Mouse (Mus musculus): Measurements from ENCODE around the gene H2-M10.3. TPM values are rescaled to one million over a fixed set of nuclear protein-coding genes. Genes with fewer than 3 reads are reported as not detected.
"Not testable (repeated sequence)": the region's sequence is repeated elsewhere in the genome, so short reads cannot be mapped to it uniquely, and the experiment has no call there.

The H2-M10.3 gene
- not detected in 2 replicates for polyA plus RNA-seq (2012)

GRCm38 (mm10) chr17:36368317-36368716 is at the start of gene H2-M10.3:
TSS of gene H2-M10.3 (minus strand) at chr17:36368417.
- not testable (repeated sequence) for TF ChIP-seq GATA1 (IDR thresholded peaks at IDR 0.05; ENCODE audit: low read length)

- no peak for TF ChIP-seq GATA1 (IDR thresholded peaks at IDR 0.05; ENCODE audit: low read length)
These were observed 49.2 kb upstream of the H2-M10.3 start for GRCm38 (mm10) chr17:36417416-36417815.

GRCm38 (mm10) chr17:36415407-36415806 is 47.2 kb upstream of the H2-M10.3 start:
- TF ChIP-seq GATA1 (IDR thresholded peaks at IDR 0.05; ENCODE audit: low read length): no peak

- no peak for TF ChIP-seq GATA1 (IDR thresholded peaks at IDR 0.05; ENCODE audit: low read length)
These were observed 46.1 kb upstream of the H2-M10.3 start for GRCm38 (mm10) chr17:36414361-36414760.

GRCm38 (mm10) chr17:36389907-36390306 is 21.7 kb upstream of the H2-M10.3 start:
- no peak for TF ChIP-seq GATA1 (IDR thresholded peaks at IDR 0.05; ENCODE audit: low read length)

- no peak for TF ChIP-seq GATA1 (IDR thresholded peaks at IDR 0.05; ENCODE audit: low read length)
These were observed 12.5 kb downstream of the H2-M10.3 start for GRCm38 (mm10) chr17:36355763-36356162.

GRCm38 (mm10) chr17:36326055-36326454 is 42.2 kb downstream of the H2-M10.3 start, which contains the start of gene H2-M10.1:
TSS of gene H2-M10.1 (minus strand) at chr17:36326155.
- TF ChIP-seq GATA1 (IDR thresholded peaks at IDR 0.05; ENCODE audit: low read length): no peak

GRCm38 (mm10) chr17:36315689-36316253 is 52.4 kb downstream of the H2-M10.3 start:
- TF ChIP-seq GATA1 (IDR thresholded peaks at IDR 0.05; ENCODE audit: low read length): no peak

GRCm38 (mm10) chr17:36315041-36315688 is 53.1 kb downstream of the H2-M10.3 start:
- no peak for TF ChIP-seq GATA1 (IDR thresholded peaks at IDR 0.05; ENCODE audit: low read length)

Other genes with a start within 250 kb of the H2-M10.3 start
- 0.03 TPM in 1 of 2 replicates, not detected in the other for gene Gm19684, start 246.7 kb downstream of the H2-M10.3 start, polyA plus RNA-seq (2012)
- gene Gm7030, start 239.0 kb downstream of the H2-M10.3 start, polyA plus RNA-seq (2012): not detected in 2 replicates
- not detected in 2 replicates for gene Gm8909, start 199.9 kb downstream of the H2-M10.3 start, polyA plus RNA-seq (2012)
- not detected in 2 replicates for gene H2-T3, start 178.1 kb downstream of the H2-M10.3 start, polyA plus RNA-seq (2012)
- 62.5 and 118 TPM in 2 replicates for gene Rpp21, start 110.3 kb downstream of the H2-M10.3 start, polyA plus RNA-seq (2012)
- 5.4 and 5.5 TPM in 2 replicates for gene Trim39, start 96.2 kb downstream of the H2-M10.3 start, polyA plus RNA-seq (2012)
- gene H2-M10.2, start 81.9 kb downstream of the H2-M10.3 start, polyA plus RNA-seq (2012): not detected in 2 replicates
- gene H2-M10.1, start 42.3 kb downstream of the H2-M10.3 start, polyA plus RNA-seq (2012): not detected in 2 replicates
- gene H2-M10.4, start 93.9 kb upstream of the H2-M10.3 start, polyA plus RNA-seq (2012): not detected in 2 replicates
- not detected in 2 replicates for gene H2-M11, start 178.7 kb upstream of the H2-M10.3 start, polyA plus RNA-seq (2012)

Measured in G1E-ER4 (cell line).